Mouse (Mus musculus): ENCODE results near the gene Slc8a1. TPM values are rescaled to one million over a fixed set of nuclear protein-coding genes. Genes with fewer than 3 reads are reported as not detected.

Gene Slc8a1
- total and polyA plus RNA-seq, 3 experiments, result 0.11 TPM; not detected in 2

DNA sequence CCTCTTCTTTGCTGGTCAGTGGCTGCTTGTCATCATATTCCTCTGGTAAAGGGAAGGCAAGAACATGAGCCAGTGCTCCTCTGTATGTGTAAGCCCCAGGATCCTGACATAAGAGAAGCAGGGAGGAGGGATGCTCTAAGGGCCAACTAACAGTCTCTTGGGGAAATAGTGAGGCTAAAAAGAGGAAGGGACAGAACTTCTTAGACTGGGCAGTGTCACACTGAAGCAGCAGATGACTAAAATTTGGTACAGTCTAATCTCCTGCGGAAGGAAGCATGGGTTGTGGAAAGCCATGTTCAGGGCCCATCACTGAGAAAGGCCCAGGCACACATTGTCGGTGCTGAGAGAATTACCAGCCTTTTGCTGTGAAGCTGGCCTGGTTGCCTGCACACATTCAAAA lies 305.4 kb downstream of the Slc8a1 start:
- no peak overlapping the region for H3K4me3 ChIP-seq (ENCODE audit: low read depth, low read length)
- no peaks in the 10 kb centered on the region for H3K27me3 ChIP-seq (ENCODE audit: insufficient read depth, low read length)
- no peak for ATAC-seq (ENCODE audit: extremely low read depth, insufficient number of reproducible peaks, low FRiP score, poor library complexity, severe bottlenecking)
- no peak for DNase-seq (ENCODE audit: low spot score)
- no peaks in the 10 kb centered on the region for H3K4me1 ChIP-seq (ENCODE audit: insufficient read depth, low read depth, low read length)
- TF ChIP-seq CTCF (IDR thresholded peaks at IDR 0.05; ENCODE audit: low read depth, low read length), result no peak
- H3K9me3 ChIP-seq (replicated peaks), result peaks cover 10% of the 10 kb centered on the region
- no peaks in the 10 kb centered on the region for H3K36me3 ChIP-seq (replicated peaks)

DNA sequence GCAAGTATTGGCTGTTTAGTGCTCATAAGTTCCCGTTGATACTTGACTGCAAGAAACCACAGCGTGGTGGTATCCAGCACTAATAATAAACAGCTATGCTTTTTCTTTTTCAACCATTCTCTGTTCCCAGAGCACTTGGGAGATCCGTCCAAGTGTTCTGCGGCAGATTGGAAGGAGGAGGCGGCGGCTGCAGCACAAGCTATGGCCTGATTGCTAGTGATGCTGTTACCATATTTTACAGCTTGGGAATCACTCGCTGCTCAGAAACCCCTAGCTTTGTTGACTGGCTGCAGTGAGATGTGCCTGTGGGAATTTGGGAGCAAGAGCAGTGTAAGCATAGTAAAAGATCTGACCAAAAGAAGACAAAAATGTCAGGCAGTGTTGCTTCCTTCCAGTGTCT lies 310.9 kb downstream of the Slc8a1 start:
- no peak for ATAC-seq (ENCODE audit: extremely low read depth, insufficient number of reproducible peaks, low FRiP score, poor library complexity, severe bottlenecking)
- no peak for TF ChIP-seq CTCF (IDR thresholded peaks at IDR 0.05; ENCODE audit: low read depth, low read length)
- no peak for TF ChIP-seq GATA2 (IDR thresholded peaks at IDR 0.05; ENCODE audit: borderline replicate concordance, low read depth, low read length)
- TF ChIP-seq TAL1 (conservative IDR thresholded peaks at IDR 0.05; ENCODE audit: low read depth, low read length), result no peak
- TF ChIP-seq GATA1 (IDR thresholded peaks at IDR 0.05; ENCODE audit: borderline replicate concordance, low read length), result no peak
- TF ChIP-seq POLR2AphosphoS5 (IDR thresholded peaks at IDR 0.05; ENCODE audit: insufficient replicate concordance, low read depth, low read length), result no peak
- H3K27me3 ChIP-seq (ENCODE audit: insufficient read depth, low read length), result no peaks in the 10 kb centered on the region

DNA sequence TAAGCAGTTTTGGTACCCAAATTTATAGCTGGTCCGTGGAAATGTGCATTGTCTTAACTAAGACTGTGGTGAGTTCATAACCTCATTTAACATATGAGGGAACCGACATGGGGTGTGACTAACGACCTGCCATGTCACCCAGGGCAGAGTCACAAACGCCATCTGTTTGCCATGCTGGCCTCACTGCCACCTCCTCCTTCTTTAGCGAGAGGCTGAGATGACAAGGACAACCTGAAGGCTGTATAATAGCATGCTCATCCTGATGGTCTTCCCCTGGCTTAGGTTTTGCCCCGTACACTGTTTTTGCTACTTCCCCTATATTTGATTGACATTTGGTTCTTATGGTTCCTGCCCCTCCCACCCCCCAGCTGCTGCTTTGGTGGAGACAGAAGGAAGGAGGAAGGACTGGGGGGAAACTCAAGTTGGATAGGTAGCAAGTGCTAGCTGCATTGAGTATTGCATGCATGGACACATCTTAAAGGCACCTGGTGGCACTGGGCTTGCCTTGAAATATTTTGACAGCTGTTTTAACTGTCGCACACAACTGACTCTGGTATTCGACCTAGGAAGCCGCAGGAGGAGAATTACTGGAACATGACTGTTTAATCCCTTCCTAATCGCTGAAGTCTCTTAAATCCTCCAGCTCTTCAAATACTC lies 313.8 kb downstream of the Slc8a1 start:
- ATAC-seq (ENCODE audit: extremely low read depth, insufficient number of reproducible peaks, low FRiP score, poor library complexity, severe bottlenecking) (no peak), DNase-seq (ENCODE audit: low spot score) (no peak)
- H3K9me3 ChIP-seq (replicated peaks), result peaks cover 34% of the 10 kb centered on the region

More for the DNA sequence above, 310.9 kb downstream of the Slc8a1 start:
- Histone ChIP-seq H3K9me3 (replicated peaks) (peaks cover 29% of the 10 kb centered on the region), H3K36me3 (replicated peaks) (no peaks in the 10 kb centered on the region), H3K4me3 (ENCODE audit: low read depth, low read length) (no peak overlapping the region), H3K4me1 (ENCODE audit: insufficient read depth, low read depth, low read length) (no peaks in the 10 kb centered on the region)
- DNase-seq (ENCODE audit: low spot score), result no peak

GRCm38 (mm10) chr17:81419802-81420459 lies 318.2 kb downstream of the Slc8a1 start:
- no peak for ATAC-seq (ENCODE audit: extremely low read depth, insufficient number of reproducible peaks, low FRiP score, poor library complexity, severe bottlenecking)
- H3K36me3 ChIP-seq (replicated peaks), result no peaks in the 10 kb centered on the region
- DNase-seq (ENCODE audit: low spot score), result no peak

More for the DNA sequence above, 313.8 kb downstream of the Slc8a1 start:
- Histone ChIP-seq H3K36me3 (replicated peaks) (no peaks in the 10 kb centered on the region), H3K4me1 (ENCODE audit: insufficient read depth, low read depth, low read length) (no peaks in the 10 kb centered on the region), H3K27me3 (ENCODE audit: insufficient read depth, low read length) (no peaks in the 10 kb centered on the region), H3K4me3 (ENCODE audit: low read depth, low read length) (no peak overlapping the region)
- TF ChIP-seq GATA2 (IDR thresholded peaks at IDR 0.05; ENCODE audit: borderline replicate concordance, low read depth, low read length), result no peak
- no peak for TF ChIP-seq POLR2AphosphoS5 (IDR thresholded peaks at IDR 0.05; ENCODE audit: insufficient replicate concordance, low read depth, low read length)
- TF ChIP-seq CTCF (IDR thresholded peaks at IDR 0.05; ENCODE audit: low read depth, low read length), result no peak
- TF ChIP-seq TAL1 (conservative IDR thresholded peaks at IDR 0.05; ENCODE audit: low read depth, low read length), result no peak
- no peak for TF ChIP-seq GATA1 (IDR thresholded peaks at IDR 0.05; ENCODE audit: borderline replicate concordance, low read length)

DNA sequence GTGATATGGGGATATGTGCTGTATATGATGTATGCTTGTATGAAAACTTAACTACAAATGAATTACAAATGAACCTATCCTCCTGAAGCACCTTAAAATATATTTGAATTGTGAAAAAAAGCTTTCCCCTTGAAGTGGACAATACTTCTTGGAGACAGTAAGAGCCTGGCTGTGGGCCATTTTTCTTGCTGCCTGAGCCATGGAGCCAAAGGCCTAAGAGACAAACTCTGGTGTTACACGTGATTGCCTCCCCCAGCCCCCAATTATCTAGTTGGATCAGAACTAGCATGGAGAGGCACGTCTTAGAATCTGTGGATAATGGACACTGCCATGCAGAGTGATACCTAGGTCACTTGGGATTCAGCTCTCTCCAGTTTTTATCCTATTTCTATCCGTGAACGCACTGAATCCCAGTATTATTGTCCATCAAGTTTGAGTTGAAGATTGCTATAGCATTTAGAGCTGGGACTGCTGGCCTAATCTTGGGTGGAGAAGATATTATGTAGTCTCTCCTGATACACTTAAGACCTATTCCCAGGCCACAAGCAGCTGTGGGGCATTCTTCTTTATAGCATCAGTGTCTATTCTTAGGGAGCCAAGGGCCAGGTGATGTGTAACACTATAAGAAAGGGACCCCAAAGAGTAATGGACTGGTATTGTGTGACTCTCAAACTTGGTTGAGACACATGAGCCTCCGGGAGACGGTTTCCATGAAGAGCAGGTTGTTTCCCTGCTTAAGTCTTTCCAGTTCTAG lies 321.6 kb downstream of the Slc8a1 start:
- Histone ChIP-seq H3K4me1 (ENCODE audit: insufficient read depth, low read depth, low read length) (no peaks in the 10 kb centered on the region), H3K36me3 (replicated peaks) (no peaks in the 10 kb centered on the region), H3K4me3 (ENCODE audit: low read depth, low read length) (no peak overlapping the region), H3K27me3 (ENCODE audit: insufficient read depth, low read length) (no peaks in the 10 kb centered on the region), H3K9me3 (replicated peaks) (peaks cover 13% of the 10 kb centered on the region)
- DNase-seq (ENCODE audit: low spot score) (no peak), ATAC-seq (ENCODE audit: extremely low read depth, insufficient number of reproducible peaks, low FRiP score, poor library complexity, severe bottlenecking) (no peak)
- TF ChIP-seq GATA1 (IDR thresholded peaks at IDR 0.05; ENCODE audit: borderline replicate concordance, low read length) (no peak), GATA2 (IDR thresholded peaks at IDR 0.05; ENCODE audit: borderline replicate concordance, low read depth, low read length) (no peak), TAL1 (conservative IDR thresholded peaks at IDR 0.05; ENCODE audit: low read depth, low read length) (no peak), CTCF (IDR thresholded peaks at IDR 0.05; ENCODE audit: low read depth, low read length) (no peak), POLR2AphosphoS5 (IDR thresholded peaks at IDR 0.05; ENCODE audit: insufficient replicate concordance, low read depth, low read length) (no peak)

More at GRCm38 (mm10) chr17:81419802-81420459, 318.2 kb downstream of the Slc8a1 start:
- Histone ChIP-seq H3K4me1 (ENCODE audit: insufficient read depth, low read depth, low read length) (no peaks in the 10 kb centered on the region), H3K9me3 (replicated peaks) (peaks cover 25% of the 10 kb centered on the region), H3K4me3 (ENCODE audit: low read depth, low read length) (no peak overlapping the region), H3K27me3 (ENCODE audit: insufficient read depth, low read length) (no peaks in the 10 kb centered on the region)
- TF ChIP-seq TAL1 (conservative IDR thresholded peaks at IDR 0.05; ENCODE audit: low read depth, low read length) (no peak), GATA1 (IDR thresholded peaks at IDR 0.05; ENCODE audit: borderline replicate concordance, low read length) (no peak), GATA2 (IDR thresholded peaks at IDR 0.05; ENCODE audit: borderline replicate concordance, low read depth, low read length) (no peak)

DNA sequence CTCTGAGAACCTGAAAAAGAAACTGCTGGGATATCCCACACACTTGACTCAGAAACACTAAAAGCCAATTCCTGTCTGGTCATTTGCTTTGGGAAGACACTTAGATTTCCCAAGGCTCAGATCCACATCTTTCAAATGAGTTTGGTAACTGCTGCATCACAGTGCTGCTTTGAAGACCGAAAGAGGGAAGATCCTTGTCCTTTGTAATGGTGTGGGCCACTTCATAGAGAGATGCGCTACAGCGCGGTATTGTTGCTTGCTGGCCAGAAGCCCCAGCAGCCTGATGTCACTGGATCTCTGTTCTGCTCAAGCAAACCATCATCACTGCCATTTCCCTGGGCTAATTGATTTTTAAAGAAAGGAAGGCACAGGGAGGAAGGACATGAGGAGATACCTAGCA lies 325.4 kb downstream of the Slc8a1 start:
- ATAC-seq (ENCODE audit: extremely low read depth, insufficient number of reproducible peaks, low FRiP score, poor library complexity, severe bottlenecking) (no peak), DNase-seq (ENCODE audit: low spot score) (no peak)
- H3K27me3 ChIP-seq (ENCODE audit: insufficient read depth, low read length), result no peaks in the 10 kb centered on the region
- no peak for TF ChIP-seq GATA1 (IDR thresholded peaks at IDR 0.05; ENCODE audit: borderline replicate concordance, low read length)
- TF ChIP-seq CTCF (IDR thresholded peaks at IDR 0.05; ENCODE audit: low read depth, low read length), result no peak
- no peak for TF ChIP-seq TAL1 (conservative IDR thresholded peaks at IDR 0.05; ENCODE audit: low read depth, low read length)
- TF ChIP-seq POLR2AphosphoS5 (IDR thresholded peaks at IDR 0.05; ENCODE audit: insufficient replicate concordance, low read depth, low read length), result no peak
- no peak for TF ChIP-seq GATA2 (IDR thresholded peaks at IDR 0.05; ENCODE audit: borderline replicate concordance, low read depth, low read length)
- H3K4me1 ChIP-seq (ENCODE audit: insufficient read depth, low read depth, low read length), result no peaks in the 10 kb centered on the region
- H3K36me3 ChIP-seq (replicated peaks), result no peaks in the 10 kb centered on the region
- no peak overlapping the region for H3K4me3 ChIP-seq (ENCODE audit: low read depth, low read length)
- peaks cover 10% of the 10 kb centered on the region for H3K9me3 ChIP-seq (replicated peaks)
